Mouse (Mus musculus) adrenal gland, adult 18-20 months (tissue): ENCODE data around the gene Slc24a3. TPM values are rescaled to one million over a fixed set of nuclear protein-coding genes. Genes with fewer than 3 reads are reported as not detected.

Experiments
- DNase-seq, 2 experiments: peaks; one replicate each; pipeline ENCODE4 v3.0.0; 2021 to 2022; ENCODE audit warnings: low spot score in 2 of 2
- total RNA-seq, 2 experiments: library from RNA; stranded (reverse); gene quantifications; 1 replicate in 1 of 2; 2 replicates in 1 of 2; pipeline ENCODE4 v1.2.3; 2021

Slc24a3 gene
- total RNA-seq, 2 experiments from 2014 or later: 29.4 to 52.4 TPM

- peak; percentile 41 to 43 for DNase-seq
Measured at GRCm38 (mm10) chr2:145610796-145611705, 443.5 kb downstream of the Slc24a3 start.

- DNase-seq: peak; percentile 6 to 31
Measured at GRCm38 (mm10) chr2:145612937-145613336, 445.4 kb downstream of the Slc24a3 start.

- DNase-seq: no peak
Measured at GRCm38 (mm10) chr2:145613705-145614104, 446.2 kb downstream of the Slc24a3 start.

- no peak for DNase-seq
Measured at GRCm38 (mm10) chr2:145619688-145620087, 452.1 kb downstream of the Slc24a3 start.

- DNase-seq: no peak
Measured at GRCm38 (mm10) chr2:145620709-145621108, 453.2 kb downstream of the Slc24a3 start.

- DNase-seq: no peak
Measured at GRCm38 (mm10) chr2:145621119-145621518, 453.6 kb downstream of the Slc24a3 start.

- no peak for DNase-seq
Measured at GRCm38 (mm10) chr2:145631123-145631798, 463.7 kb downstream of the Slc24a3 start.

- DNase-seq: no peak
Measured at GRCm38 (mm10) chr2:145631799-145632174, 464.2 kb downstream of the Slc24a3 start.

GRCm38 (mm10) chr2:145633811-145634210 is 466.3 kb downstream of the Slc24a3 start:
- DNase-seq: no peak

GRCm38 (mm10) chr2:145640255-145640984 is 472.9 kb downstream of the Slc24a3 start:
- no peak for DNase-seq

GRCm38 (mm10) chr2:145655373-145655960 is 487.9 kb downstream of the Slc24a3 start:
- DNase-seq: no peak

- no peak for DNase-seq
Measured at GRCm38 (mm10) chr2:145656121-145656520, 488.6 kb downstream of the Slc24a3 start.

GRCm38 (mm10) chr2:145656716-145657115 is 489.2 kb downstream of the Slc24a3 start:
- no peak for DNase-seq

GRCm38 (mm10) chr2:145661242-145661641 is 493.7 kb downstream of the Slc24a3 start:
- DNase-seq: no peak

- DNase-seq: no peak
Measured at GRCm38 (mm10) chr2:145663899-145664298, 496.3 kb downstream of the Slc24a3 start.

GRCm38 (mm10) chr2:145664311-145664710 is 496.8 kb downstream of the Slc24a3 start:
- no peak for DNase-seq

- DNase-seq: no peak
Measured at GRCm38 (mm10) chr2:145668135-145668534, 500.6 kb downstream of the Slc24a3 start.

- no peak for DNase-seq
Measured at GRCm38 (mm10) chr2:145670131-145670530, 502.6 kb downstream of the Slc24a3 start.

- DNase-seq: no peak
Measured at GRCm38 (mm10) chr2:145674496-145675141, 507.1 kb downstream of the Slc24a3 start.

- DNase-seq: peak; percentile 53 to 56
Measured at GRCm38 (mm10) chr2:145675142-145675755, 507.7 kb downstream of the Slc24a3 start, which contains the start of gene Rin2. Rin2 (plus strand) TSS chr2:145675215.
